Mouse (Mus musculus) megakaryocyte, adult 5-6 weeks (primary cell): ENCODE data around the gene Fam102b. TPM values are rescaled to one million over a fixed set of nuclear protein-coding genes. Genes with fewer than 3 reads are reported as not detected.

Experiments
- ATAC-seq: 2 replicates; pipeline ENCODE4 v1.8.0; 2016; ENCODE audit warnings: mild to moderate bottlenecking, inconsistent platforms; ENCODE audit not compliant: poor library complexity, severe bottlenecking
- total RNA-seq, 2 experiments: library from RNA; stranded (forward) in 1 of 2; stranded (reverse) in 1 of 2; fragments of 153-499, 151-499 nt in 1 of 2; fragments of 221-1000, 200-1000 nt in 1 of 2; gene quantifications; 2 replicates each; pipeline versions ENCODE4 v1.2.3 to v1.2.4; 2015 to 2017

Fam102b gene
- total RNA-seq, 2 experiments from 2014 or later: 33.5 to 42.0 TPM

GRCm38 (mm10) chr3:109012595-109012994 lies 14.8 kb downstream of the Fam102b start:
- ATAC-seq: no peak

- ATAC-seq: peak; percentile 60
Observed at GRCm38 (mm10) chr3:109010489-109011260, 16.7 kb downstream of the Fam102b start.

- peak; percentile 77 for ATAC-seq
Observed at GRCm38 (mm10) chr3:109008180-109008579, 19.2 kb downstream of the Fam102b start.

DNA sequence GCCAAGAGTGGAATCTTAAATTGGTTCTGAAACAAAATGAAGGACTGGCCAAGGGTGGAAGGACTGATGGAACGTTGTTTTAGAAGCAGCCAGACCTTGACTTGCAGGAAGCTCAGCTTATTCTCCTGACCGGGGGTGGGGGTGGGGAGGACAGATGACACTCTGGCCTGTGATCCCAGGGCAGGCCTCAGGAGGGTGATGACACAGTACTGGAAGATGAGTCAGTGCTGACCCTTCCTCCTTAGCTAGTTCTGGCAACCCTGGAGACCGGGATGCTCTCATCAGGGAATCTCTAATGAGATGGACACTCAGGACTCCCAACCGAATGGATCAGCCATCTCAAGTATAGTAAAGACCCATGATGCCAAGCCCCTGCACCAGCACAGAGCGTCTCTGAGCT lies 21.6 kb downstream of the Fam102b start:
- no peak for ATAC-seq

GRCm38 (mm10) chr3:108999173-108999572 lies 28.2 kb downstream of the Fam102b start:
- ATAC-seq: no peak

DNA sequence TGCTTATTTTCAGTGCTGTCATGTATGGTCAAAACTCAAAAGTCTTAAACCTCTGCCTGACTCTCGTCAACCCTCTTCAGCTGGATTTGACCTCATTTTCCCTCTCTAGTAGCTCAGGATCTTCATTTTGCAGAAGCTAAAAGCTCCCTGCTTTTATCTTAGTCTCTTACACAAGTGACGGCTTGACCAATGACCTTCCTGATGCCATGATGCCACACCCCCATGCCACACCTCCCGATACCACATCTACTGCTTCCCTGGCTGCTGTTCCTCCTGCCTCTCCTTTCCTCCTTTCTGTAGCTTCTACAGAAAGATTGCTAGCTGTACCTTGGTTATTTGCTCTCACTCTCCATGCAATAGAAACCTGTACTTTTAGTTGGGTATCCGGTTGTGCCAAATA lies 29.6 kb downstream of the Fam102b start:
- peak; percentile 91 for ATAC-seq

DNA sequence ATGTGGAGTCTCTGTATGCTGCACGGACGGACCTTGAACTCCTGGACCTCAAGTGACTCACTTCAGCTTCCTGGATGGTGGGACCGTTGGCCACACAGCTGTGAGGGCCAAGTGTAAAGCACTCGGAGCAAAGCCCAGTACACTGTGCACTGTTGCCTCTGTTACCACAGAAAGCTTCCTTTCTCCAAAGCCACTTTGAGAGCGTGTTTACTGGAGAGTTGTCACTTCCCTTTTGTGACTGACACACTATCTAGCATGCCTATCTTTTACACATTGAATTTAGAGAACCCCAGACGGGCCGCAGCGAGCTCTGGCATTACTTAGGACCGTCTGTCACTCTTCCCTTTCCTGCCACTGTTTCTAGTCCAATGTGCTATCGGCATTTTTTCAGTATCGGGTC lies 30.1 kb downstream of the Fam102b start:
- peak; percentile 88 for ATAC-seq

DNA sequence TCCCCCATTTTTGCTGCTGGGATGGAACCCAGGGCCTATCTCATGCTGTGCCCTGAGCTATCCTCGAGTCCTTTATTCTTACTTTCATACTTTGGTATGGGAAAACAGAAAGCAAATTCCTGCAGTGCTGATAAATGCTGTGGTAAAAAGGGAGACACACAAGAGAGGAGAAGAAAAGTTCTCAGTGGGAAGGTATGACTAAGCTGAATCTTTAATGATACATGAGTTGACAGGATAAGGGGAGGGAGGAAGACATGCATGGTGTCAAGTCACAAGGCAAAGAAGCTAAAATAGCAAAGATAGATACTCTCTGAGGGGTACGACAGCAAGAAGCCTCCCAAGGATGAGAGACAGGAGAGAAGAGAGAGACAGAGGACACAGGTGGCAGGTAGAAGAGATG lies 32.0 kb downstream of the Fam102b start:
- no peak for ATAC-seq

DNA sequence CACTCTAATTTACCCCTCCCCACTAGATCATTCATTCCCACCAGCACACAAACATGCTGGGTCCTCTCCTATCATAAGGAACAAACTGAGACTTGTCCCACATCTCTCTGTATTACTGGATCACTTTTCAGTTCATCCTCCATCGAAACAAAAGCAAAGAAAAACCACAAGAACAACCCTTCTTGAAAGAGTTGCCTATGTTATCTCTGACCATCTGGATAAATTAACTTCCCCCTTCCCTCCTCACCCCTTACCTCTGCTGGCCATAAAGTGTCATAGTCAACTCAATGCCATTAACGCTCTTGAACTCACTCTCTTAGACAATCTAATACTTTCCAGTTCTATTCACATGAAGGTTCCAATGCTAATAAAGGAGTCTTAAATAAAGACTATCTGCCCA lies 32.9 kb downstream of the Fam102b start:
- no peak for ATAC-seq

DNA sequence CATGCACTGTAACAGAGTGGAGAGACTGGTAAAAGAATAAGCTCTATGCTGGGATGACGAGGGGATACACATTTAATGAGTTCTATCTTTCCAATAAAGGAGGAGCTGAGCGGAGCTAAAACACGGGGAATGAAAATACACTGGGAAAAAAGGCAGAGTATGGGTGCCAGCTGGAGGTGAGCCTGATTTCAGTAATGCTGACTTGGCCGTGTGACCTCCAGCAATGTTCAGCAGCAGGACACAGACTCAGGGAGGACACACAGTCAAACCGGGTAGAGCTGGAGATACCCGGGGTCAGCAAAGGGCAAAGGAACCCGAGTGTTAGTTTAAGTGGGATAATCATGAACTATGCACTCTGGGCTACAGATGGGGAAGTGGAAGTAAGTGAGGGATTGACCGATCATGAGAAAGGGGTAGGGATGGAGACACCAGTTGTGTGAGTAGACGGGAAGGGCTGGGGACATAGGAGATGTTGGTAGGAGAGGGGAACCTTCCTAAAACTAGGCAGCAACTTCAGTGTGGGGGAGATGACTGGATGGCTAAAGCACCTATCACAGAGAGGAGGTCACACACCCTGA lies 37.3 kb downstream of the Fam102b start:
- peak; percentile 45 for ATAC-seq

GRCm38 (mm10) chr3:108987009-108987659 lies 40.3 kb downstream of the Fam102b start:
- ATAC-seq: no peak

GRCm38 (mm10) chr3:108986534-108986933 lies 40.9 kb downstream of the Fam102b start:
- ATAC-seq: no peak

DNA sequence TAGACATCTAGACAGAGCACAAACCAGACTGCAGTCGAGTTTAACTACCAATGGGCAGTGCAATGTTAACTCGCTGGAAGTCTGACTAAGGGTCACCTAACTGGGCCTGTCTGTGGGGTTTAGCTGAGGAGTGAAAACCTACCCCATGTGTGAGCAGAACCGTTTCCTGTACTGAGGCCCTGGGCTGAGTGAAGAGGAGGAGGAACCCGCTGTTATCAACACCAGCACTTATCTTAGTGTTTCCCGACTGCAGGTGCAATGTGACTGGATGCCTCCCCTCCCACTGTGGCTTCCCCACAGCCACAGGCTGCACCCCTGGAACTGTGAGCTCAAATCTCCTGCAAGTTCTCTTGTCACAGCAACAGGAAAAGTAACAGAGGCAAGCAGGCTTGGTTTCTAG lies 43.4 kb downstream of the Fam102b start:
- ATAC-seq: peak; percentile 35; the same call in 1 of the 2 replicates

DNA sequence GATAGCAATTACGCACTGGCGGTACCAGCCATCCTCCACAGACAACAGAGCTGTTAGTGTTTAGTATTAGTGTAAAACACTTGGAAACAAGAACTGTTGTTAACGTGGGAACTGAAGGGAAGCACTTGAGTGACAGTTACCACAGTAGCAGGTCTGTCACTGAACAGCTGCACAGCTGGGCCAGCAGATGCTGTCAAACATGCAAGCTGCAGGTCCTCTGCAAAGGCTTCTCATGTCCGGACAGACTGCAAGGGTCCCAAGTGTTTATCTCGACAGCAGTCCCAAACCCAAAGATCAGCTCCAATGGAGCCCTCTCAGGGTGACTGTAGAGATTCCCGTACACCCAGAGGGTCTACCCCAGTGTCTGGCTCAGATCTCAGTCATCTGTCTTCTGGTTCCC lies 45.5 kb downstream of the Fam102b start:
- ATAC-seq: no peak

DNA sequence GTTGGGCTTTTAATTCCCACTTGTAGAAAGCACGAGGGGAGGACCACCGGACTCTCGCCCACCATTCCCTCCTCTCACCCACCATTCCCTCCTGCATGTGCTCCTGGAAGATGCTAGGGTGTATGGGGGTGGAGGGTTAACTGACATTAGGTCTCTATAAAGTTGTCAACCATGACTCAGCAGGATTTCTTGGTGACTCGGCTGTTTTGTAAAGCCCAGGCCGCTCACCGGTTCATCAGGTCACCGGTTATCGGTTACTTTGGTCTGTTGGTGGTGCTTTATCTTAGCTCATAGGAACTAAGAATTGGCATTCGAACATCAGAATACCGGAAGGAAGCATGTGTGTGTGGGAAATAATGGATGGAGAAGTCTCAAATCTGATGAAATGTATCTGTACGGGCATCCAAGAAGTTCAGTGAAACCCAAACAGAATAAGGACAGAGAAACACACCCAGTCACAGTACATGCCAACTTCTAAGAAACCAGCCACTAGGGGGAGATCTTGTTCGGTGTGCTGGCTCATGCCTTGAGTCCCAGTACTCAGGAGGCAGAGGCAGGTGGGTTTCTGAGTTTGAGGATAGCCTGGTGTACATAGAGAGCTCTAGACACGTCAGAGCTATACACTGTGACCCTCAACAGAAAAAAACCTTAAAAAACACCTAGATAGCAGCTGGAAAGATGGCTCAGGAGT lies 49.9 kb downstream of the Fam102b start:
- ATAC-seq: peak; percentile 72

GRCm38 (mm10) chr3:108974920-108975485 lies 52.4 kb downstream of the Fam102b start:
- no peak for ATAC-seq

- no peak for ATAC-seq
Observed at GRCm38 (mm10) chr3:108973980-108974660, 53.3 kb downstream of the Fam102b start.

DNA sequence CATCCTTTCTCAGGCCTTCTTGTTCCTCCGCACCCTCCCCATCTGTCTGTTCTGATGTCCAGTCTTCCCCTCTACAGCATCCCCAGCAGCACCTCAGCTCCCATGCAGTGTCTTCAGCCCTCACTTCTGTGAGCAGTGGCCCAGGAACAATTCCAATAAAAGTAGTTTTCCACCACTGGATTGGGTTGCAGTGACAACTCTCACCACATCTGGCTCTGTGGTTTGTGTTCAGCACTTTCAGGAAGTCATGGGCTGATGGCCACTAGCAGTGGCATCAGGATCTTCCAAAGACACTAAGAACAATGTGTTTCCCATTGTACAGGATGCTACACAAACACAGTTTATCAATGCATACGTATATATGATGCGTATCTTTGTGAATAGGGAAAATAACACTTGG lies 61.4 kb downstream of the Fam102b start:
- ATAC-seq: no peak

GRCm38 (mm10) chr3:108964361-108965044 lies 62.9 kb downstream of the Fam102b start:
- ATAC-seq: no peak

- ATAC-seq: no peak
Observed at GRCm38 (mm10) chr3:108963776-108964175, 63.6 kb downstream of the Fam102b start.
